Mouse (Mus musculus) brown adipose tissue, adult 24 weeks (tissue): ENCODE data around the gene Col4a1. TPM values are rescaled to one million over a fixed set of nuclear protein-coding genes. Genes with fewer than 3 reads are reported as not detected.
A peak's percentile ranks its signal among the peaks of the same experiment; 100 is the strongest.

Source experiments
- H3K27ac ChIP-seq: fragments of 200-500 bp; replicated peaks from 2 replicates; pipeline ENCODE4 v1.5.1; 2012; ENCODE audit warnings: low read depth, mild to moderate bottlenecking, low read length
- H3K4me1 ChIP-seq: fragments of 200-500 bp; 2 replicates; pipeline ENCODE4 v1.6.1; 2012; ENCODE audit warnings: low read length, mixed read lengths; ENCODE audit not compliant: control insufficient read depth, insufficient read depth, insufficient read length
- H3K4me3 ChIP-seq: fragments of 200-500 bp; 2 replicates; pipeline ENCODE4 v1.5.1; 2012; ENCODE audit warnings: low read depth, mild to moderate bottlenecking, low read length, moderate library complexity; ENCODE audit not compliant: insufficient read depth
- polyA plus RNA-seq: library from polyadenylated mRNA; stranded (reverse); fragments of >200 nt; gene quantifications from 2 replicates; pipeline ENCODE4 v1.2.4, GENCODE M21; 2012; ENCODE audit not compliant: missing spikeins, insufficient read depth, insufficient read length

Gene Col4a1
- polyA plus RNA-seq, 1 experiment = 142 TPM

GRCm38 (mm10) chr8:11319405-11319804, 6.8 kb upstream of the Col4a1 start:
- peaks cover 55% of the 10 kb centered on the region for H3K4me1 ChIP-seq
- no peak overlapping the region for H3K4me3 ChIP-seq

GRCm38 (mm10) chr8:11316118-11316517, 3.5 kb upstream of the Col4a1 start:
- H3K27ac ChIP-seq = peak overlapping the region; percentile 97
- H3K4me1 ChIP-seq = peaks cover 36% of the 10 kb centered on the region
- H3K4me3 ChIP-seq = peak overlapping the region; percentile 83

More at GRCm38 (mm10) chr8:11319405-11319804, 6.8 kb upstream of the Col4a1 start:
- H3K27ac ChIP-seq = peak overlapping the region; percentile 41

- Histone ChIP-seq H3K4me1 (peaks cover 30% of the 10 kb centered on the region), H3K27ac (peak overlapping the region; percentile 97), H3K4me3 (peak overlapping the region; percentile 83)
Observed at GRCm38 (mm10) chr8:11315179-11315943, 2.7 kb upstream of the Col4a1 start.

GRCm38 (mm10) chr8:11314613-11315012, 2.0 kb upstream of the Col4a1 start:
- Histone ChIP-seq H3K4me1 (peaks cover 28% of the 10 kb centered on the region), H3K4me3 (peak overlapping the region; percentile 83), H3K27ac (peak overlapping the region; percentile 97)

DNA sequence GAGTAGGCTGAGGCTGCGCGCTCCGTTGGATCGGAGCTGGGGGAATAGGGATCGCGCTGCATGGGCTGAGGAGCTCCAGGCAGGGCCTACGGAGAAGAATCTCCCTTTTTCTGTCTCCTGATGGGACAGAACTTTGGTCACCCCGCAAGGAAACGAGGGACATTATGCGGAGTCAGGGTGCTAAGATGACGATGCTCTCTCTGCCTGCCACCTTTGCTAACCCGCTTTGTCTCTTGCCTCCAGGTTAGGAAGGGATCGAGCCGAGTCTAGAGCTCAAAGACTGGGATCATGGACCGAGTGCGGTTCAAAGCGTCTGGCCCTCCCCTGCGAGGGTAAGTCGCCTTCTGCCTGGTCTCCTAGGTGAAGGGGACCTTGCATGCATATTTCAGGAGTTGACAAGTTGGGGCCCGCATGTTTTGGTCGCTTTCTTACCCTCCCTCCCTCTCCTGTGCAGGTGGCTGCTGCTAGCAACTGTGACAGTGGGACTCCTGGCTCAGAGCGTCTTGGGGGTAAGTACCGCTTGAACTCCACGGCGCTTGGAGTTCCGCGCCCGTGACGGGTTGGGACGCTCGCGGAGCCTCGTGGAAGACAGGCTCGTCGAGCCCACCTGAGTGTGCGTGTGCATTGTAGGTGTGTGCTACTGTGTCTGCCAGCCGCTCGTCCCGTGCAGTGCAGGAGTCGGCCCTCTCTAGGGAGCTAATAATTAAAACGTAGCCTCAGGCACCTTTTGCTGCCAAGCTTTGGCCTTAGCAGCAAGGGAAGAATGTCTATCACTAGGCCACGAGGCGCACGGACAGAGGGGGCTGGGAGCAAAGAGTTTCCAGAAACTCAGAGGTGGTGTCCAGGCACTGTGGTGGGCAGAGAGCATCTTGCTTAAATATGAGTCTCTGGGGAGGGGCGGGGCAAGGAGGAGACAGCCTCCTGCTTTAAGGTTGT, 818 bp upstream of the Col4a1 start:
- Histone ChIP-seq H3K4me3 (peak overlapping the region; percentile 83), H3K27ac (peak overlapping the region; percentile 97), H3K4me1 (peaks cover 29% of the 10 kb centered on the region)

DNA sequence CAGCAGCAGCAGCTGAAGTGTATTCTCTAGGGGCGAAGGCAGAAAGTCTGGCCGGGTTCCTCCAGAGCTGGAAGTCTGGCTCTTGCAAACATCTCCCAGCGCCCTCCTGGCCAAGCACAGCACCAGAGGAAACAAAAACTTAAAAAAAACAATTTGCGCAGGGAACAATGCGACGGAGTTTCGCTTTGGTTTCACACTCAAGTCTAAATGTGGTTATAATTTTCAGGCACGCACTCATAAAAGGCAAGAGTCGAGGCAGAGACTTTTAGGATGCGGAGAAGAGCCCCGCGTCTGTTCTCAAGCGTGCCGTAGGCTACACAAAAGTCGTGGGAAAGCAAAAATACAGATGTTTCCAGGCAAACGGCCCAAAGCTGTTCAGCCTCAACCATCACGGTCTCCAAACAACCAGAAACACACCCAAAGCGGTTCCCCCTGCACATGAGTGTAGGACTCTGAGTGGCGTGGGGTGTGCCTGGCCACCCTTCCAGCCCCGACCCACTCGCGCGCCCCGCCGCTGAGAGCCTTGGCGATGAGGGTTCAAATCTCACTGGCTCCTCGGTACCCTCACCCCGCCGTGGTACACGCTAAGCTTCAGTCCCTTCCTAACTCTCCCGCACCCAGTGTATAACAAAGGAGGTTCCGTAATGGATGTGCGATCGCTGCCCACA, 811 bp downstream of the Col4a1 start:
- Histone ChIP-seq H3K4me3 (peak overlapping the region; percentile 83), H3K4me1 (peaks cover 36% of the 10 kb centered on the region), H3K27ac (peak overlapping the region; percentile 97)

DNA sequence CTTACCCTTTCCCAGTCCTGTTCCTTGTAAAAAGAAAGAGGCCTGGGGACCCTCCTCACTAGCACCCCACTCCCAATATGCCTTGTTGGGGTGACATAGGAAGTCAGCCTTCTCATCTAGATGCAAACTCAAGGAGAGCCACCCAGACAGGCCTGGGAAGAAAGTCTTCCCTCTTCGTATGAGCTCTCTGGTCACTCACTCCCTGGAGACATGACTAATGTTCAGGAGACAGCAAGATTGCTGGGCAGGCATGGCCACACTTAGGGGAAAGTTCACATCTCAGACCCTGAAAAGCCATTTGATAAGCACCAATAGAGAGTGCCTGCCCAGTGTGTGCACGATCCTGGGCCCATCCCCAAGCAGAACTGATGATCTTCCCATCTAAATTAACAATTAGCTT, 2.6 kb downstream of the Col4a1 start:
- H3K27ac ChIP-seq = peak overlapping the region; percentile 96
- H3K4me1 ChIP-seq = peaks cover 36% of the 10 kb centered on the region
- peak overlapping the region; percentile 54 for H3K4me3 ChIP-seq

GRCm38 (mm10) chr8:11309226-11309625, 3.4 kb downstream of the Col4a1 start:
- Histone ChIP-seq H3K27ac (peak overlapping the region; percentile 96), H3K4me3 (peak overlapping the region; percentile 54), H3K4me1 (peaks cover 44% of the 10 kb centered on the region)

DNA sequence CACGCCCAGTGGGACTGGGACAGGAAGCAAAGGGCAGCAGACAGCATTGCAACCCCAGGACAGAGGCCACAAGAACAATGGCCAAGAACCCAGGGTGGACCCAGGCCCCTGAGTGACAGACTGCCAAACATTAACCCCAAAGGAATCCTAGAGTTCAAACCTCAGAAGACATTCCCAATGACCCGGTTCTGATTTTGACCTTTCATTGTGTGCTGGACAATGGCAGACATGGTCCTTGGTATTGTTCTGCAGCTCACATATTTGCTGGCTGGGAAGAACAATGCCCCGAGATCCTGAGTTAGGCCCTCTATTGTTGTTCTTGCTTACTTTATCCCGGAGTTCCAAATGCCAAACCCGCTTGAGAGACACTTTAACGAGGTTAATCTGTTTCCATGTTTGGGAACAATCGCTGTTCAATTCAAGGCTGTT, 4.0 kb downstream of the Col4a1 start:
- Histone ChIP-seq H3K27ac (peak overlapping the region; percentile 96), H3K4me3 (peak overlapping the region; percentile 54), H3K4me1 (peaks cover 49% of the 10 kb centered on the region)

- H3K4me3 ChIP-seq = peak overlapping the region; percentile 54; the same call in 1 of the 2 replicates
- peaks cover 57% of the 10 kb centered on the region for H3K4me1 ChIP-seq
- H3K27ac ChIP-seq = peak overlapping the region; percentile 96
Observed at GRCm38 (mm10) chr8:11307451-11307850, 5.2 kb downstream of the Col4a1 start.

DNA sequence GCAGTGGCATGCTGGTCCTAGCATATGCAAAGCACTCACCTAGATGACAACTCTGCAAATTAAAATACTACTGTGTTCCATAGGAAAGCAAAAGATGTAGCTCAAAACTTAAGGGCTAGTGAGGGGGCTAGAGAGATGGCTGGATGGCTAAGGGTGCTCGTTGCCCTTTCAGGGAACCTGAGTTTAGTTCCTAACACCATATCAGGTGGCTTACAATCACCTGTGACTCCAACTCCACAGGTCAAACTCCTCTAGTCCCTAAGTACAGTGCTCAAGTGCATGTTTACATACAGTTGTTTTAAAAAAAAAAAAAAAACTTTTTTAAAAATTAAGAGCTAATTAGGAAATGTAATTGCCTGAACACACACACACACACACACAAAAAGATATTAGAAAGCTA, 7.1 kb downstream of the Col4a1 start:
- Histone ChIP-seq H3K4me1 (peaks cover 64% of the 10 kb centered on the region), H3K4me3 (no peak overlapping the region), H3K27ac (no peak overlapping the region)

DNA sequence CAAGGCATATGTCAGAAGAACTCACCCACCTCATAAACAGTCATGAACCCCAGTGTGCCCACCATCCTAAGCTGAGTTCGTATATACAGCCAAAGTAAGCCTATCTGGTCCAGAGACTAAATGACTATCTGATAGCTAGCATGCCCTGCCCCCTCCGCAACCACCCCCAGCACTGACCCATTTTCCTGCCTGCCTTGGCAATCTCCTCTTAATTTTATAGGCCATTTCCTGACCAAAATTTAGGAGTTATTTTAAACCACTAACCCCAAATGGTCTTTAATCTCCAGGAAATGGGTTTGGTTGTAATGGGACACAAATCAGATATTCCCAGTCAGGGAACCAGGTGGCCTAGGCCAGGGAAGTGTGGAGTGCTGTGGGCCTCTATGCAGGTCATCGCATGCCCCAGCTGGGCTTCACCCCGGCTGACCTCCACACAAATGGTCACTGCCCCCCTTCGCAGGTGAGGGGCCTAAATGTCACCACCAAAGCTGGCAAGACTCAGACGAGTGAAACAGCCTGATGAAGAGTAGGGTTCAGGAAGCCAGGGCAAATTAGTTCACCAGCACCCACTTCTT, 8.5 kb downstream of the Col4a1 start:
- Histone ChIP-seq H3K27ac (peak overlapping the region; percentile 37), H3K4me1 (peaks cover 69% of the 10 kb centered on the region), H3K4me3 (no peak overlapping the region)

GRCm38 (mm10) chr8:11300436-11300835, 12.2 kb downstream of the Col4a1 start:
- peaks cover 77% of the 10 kb centered on the region for H3K4me1 ChIP-seq
- H3K27ac ChIP-seq = peak overlapping the region; percentile 82
- H3K4me3 ChIP-seq = no peak overlapping the region

- H3K4me3 ChIP-seq = no peak overlapping the region
- peaks cover 78% of the 10 kb centered on the region for H3K4me1 ChIP-seq
- peak overlapping the region; percentile 82 for H3K27ac ChIP-seq
Observed at GRCm38 (mm10) chr8:11299317-11299602, 13.4 kb downstream of the Col4a1 start.
